Mouse (Mus musculus): ENCODE measurements around the gene Eno2.

The Eno2 gene

DNA sequence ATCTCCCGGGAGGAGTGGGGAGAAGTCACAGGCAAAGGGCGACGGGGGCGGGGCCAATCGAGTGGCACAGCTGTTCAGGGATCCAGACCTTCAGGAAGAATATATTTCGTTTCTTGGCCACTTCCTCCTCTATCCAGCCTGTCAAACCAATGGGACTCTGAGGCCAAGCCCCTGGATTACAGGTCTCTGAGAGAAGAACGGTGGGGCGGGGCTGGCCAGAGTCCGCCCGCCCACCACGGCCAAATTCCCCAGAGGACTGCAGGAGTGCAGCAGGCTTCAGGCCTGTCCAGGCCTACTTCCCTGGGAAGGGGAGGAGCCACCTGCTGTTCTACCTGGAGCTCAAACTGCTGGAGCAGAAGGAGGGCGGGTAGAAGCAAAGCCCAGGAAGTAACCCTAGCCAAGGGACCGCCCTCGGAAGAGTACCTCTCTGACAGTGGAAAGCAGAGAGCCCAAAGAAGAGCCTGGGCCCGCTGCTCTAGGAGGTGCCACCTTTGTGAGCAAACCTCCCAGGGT, 30.9 kb downstream of the Eno2 start, which contains the start of gene Ptpn6:
Ptpn6 (minus strand) TSS at position 204 of the 513 bp plus-strand sequence.
- DNase-seq, result no peak

DNA sequence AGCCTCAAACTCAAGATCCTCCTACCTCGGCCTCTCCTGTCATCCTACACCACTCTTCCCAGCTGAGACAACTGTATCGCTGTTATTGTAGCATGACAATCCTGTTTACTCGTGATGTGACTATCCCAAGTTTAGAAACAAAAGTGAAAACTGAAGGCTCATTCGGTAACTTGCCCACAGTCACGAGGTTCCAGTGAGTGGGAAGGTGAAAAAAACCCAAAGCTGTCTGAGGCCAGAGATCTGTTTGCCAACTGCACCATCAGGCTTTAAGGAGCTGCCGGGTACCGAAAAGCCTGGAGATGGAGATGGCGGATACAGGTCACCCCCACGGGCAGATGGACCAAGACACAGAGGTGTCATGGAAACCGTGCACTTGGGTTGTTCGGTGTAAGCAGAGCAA, 32.4 kb downstream of the Eno2 start:
- no peak for DNase-seq

DNA sequence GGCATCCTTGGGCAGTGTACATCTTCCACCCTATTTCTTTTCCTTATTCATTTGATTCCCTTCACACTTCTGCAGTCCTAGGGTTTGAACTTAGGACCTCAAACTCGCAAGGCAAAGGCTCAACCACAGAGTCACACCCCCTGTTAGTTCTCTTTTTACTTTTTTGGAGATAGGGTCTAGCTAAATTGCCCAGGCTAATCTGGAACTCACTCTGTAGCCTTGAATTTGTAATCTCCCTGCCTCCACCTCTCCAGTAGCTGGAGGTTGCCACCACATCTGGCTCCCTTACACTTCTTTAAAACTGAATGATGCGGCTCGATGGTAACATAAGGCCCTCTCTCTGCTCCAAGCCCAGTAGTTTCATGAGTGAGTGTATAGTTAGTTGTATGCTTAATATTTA, 35.1 kb downstream of the Eno2 start:
- no peak for DNase-seq

DNA sequence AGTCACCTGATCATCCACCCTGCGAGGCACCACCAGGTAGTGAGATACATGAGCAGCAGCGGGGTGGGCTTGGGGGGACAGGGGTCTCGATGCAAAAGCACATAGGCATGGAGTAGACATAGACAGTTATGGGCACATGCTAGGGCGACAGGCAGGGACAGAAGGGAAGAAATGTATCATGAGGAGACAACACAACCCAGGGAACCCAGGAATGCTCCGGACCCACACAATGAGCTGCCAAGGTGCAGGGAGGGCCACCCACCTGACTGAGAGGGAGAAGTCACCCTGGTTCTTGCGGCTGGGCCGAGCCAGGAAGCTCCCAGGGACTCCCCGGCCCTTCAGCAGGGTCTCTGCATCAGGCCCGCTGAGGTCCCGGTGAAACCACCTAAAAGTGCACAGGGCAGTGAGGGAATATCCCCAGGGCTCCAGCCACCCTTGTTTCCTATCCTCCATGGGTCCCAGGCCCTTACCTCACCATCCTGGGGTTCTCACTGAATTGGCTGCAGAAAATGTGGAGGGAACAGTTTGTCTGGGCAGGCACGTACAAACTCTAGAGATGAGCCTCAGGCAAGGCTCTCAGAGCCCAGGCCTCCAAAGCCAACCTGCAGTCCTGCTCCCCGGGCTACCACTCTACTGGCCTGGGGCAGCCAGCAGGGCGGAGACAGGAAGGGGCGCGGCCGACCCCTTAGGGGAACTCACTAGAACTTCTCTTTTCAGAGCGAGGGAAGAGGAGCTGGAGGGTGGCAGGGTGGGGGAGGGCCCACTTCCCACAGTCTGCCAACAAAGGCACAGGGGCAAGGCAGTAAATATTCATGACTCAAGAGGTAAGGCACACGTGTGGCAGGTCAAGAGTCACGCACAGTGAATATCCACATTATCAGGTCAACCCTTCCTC, 36.8 kb downstream of the Eno2 start:
- no peak for DNase-seq

DNA sequence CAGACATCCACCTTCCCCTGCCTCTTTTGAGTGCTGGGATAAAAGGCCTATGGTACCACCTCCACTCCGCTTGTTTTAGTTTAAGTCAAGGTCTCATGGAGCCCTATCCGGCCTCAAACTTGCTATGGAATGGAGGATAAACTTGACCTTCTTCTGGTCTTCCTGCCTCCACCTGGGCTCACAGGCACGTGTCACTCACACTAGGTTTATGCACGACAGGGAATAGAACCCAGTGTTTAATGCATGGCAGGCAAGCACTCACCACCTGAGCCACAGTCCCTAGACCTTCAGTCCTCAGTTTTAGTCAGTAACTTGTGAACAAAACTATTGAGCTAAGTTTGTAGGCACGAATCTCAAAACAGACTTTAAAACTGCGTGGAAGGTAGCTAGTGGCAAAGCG, 38.4 kb downstream of the Eno2 start:
- no peak for DNase-seq

DNA sequence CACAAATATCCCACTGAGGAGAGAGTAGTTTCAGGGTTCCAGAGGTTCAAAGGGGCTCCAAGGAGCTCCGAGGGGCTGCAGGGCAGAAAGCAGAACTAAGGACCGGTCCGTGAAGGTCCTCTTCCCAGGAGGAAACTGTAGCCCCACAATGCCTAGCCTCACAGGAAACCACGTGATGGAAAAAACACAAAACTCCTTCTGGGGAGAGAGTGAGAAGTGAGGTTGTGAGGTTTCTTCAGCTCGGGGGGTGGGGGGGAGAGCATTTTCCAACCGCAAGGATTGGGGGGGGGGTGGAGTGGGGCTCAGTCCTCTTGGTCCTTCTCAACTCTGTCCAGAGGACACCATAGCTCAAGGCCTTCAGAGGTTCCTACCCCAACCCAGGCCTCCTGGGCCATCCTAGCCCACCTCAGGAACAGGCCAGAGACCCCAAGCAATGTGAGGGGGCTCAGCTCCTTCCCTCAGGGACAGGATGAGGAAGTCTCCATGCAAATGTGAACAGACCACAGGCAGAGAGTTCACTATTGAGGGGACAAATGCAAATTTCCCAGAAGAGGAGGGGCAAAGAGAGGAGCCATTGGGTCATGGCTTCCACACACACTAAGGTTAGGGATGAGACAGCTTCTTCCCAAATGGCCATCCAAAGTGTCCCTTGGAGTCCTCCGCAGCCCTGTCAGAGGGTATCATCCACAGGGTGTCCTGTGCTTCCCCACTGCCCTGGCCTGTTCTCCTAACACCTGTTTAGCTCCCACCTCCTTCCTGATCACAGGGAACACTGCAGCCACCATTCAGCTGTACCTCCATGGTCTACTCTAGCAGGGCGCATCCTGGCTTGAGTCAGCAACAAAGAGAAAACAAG, 39.4 kb downstream of the Eno2 start:
- no peak for DNase-seq

DNA sequence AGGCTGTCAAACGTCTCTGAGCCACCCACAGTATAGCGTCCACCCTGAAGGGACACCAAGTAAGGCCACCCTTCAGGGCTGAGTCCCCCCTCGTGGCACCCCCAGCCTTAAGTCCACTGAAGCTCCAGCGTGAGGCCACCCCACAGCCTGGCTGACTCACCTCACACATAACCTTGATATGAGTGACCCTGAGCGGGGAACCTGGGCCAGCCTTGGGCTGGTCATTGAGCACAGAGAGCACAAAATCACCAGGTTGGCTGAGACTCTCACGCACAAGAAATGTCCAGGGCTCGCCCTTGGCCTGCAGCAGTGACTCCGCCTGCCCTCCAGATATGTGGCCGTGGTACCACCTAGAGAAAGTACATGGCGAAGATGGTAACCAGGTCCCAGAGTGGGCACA, 40.9 kb downstream of the Eno2 start:
- no peak for DNase-seq

DNA sequence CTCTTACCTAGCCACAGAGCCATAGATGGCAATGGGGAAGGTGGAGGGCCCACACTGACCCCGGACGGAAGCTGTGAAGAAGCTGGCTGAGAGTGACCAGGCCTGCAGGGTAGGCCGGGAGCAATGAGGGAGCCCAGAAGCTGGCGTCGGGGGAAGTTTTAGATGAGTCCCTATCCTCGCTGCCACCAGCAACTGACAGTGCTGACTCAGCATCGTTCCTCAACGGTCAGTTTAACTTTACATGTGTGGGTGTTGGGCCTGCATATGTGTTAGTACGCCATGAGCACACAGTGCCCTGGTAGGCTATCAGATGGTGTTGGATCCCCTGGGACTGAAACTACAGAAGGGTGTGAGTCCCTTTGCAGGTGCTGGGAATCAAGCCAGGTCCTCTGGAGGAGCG, 45.0 kb downstream of the Eno2 start:
- no peak for DNase-seq

DNA sequence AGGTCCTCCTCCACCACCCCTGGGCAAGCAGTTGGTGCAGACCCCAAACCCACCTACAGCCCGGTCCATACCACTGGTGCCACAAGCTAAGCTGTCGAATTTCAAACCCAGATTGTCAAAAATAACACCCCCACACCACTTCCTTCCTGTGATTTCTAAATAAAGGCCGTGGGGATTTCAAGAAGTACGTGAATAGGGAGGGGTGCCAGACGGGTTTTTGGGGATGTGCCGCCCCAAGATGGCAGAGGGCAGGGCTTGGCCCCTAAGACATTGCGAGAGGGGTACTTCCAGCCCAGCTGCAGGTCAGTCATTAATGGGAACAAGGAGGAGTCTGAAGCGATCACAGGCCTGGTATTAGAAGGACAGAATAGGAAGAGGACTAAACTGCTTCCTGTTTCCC, 45.9 kb downstream of the Eno2 start:
- no peak for DNase-seq

DNA sequence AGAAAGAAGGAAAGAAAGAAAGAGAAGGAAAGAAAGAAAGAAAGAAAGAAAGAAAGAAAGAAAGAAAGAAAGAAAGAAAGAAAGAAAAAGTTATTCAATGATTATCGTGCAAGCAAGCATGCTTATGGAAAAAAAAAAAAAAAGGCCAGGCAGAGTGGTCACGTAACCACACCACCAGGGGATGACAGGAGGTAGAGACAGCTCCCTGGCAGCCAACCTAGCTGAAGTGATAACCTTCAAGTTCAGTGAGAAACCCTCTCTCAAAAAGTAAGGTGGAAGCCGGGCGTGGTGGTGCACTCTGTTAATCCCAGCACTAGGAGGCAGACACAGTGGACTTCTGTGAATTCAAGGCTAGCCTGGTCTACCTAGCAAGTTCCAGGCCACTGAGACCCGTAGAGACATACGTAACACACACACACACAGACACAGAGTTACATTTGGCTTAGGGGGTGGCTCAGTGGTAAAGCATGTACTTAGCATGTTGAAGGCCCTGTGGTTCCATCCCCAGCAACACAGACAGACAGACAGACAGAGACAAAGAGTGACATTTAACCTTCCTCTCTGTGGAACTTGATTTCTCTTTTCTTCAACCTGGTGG, 46.5 kb downstream of the Eno2 start:
- no peak for DNase-seq

DNA sequence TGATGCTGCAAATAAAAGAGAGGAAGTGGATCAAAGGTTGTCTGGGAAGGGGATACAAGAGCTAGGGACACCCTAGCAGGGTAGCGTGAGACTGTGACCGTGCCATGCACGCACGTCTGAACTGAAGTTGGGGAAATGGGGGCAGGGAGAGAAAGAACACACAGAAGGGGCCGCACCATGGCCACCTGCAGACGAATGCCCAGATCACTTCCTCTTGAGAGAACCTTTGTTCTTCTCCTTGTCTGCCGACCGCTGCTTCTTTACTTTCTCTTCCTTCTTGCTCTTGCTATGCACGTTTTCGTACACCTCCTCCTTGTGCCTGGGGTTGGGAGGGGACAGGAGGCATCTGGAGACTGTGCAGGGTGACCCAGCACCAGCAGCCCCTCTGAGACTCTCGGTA, 48.6 kb downstream of the Eno2 start:
- DNase-seq, result no peak

DNA sequence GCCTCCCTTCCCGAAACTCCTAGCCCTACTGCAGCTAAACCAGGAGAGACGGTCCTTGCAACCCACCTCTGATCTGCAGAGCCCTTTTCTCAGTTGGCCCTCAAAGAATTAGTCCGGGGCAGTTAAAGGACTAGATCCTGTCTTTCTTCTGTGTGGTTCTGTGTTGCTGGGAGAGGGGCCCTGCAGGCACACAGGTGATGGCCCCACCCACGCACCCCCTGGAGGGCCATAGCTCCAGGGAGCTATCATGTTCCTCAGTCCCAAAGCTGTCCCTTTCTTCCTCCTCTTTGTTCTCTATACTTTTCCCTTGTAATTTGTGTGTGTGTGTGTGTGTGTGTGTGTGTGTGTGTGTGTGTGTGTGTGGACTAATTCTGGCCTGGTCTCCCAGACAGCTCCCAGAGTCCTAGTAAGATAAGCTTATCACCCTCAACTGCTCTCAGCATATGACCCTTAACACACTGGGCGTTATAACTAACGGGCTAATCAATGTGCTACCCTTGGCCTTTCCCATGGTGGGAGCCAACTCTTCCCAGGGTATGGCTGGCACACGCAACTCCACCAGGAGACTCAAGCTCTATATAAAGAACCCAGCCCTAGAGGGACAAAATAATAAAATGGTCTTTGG, 50.0 kb downstream of the Eno2 start:
- DNase-seq, result no peak

DNA sequence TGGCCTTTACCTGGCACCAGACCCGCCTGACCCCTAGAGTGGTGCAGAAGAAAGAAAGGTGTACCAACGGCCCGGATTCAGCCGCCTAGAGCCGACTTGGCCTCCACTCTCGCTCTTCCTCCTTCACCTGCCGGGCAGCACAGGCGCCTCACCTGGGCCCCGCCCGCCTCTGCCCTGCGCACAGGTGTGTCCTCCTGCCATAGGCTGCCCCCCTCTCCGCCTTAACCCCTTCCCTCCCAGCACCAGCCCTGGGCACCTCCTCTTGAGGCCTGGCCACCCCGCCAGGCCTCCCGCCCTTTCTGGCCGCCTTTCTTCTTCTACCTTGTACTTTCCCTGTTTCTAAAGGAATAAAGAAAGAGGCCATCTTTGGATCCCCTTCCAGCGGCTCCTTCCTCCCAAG, 50.8 kb downstream of the Eno2 start:
- DNase-seq, result no peak

DNA sequence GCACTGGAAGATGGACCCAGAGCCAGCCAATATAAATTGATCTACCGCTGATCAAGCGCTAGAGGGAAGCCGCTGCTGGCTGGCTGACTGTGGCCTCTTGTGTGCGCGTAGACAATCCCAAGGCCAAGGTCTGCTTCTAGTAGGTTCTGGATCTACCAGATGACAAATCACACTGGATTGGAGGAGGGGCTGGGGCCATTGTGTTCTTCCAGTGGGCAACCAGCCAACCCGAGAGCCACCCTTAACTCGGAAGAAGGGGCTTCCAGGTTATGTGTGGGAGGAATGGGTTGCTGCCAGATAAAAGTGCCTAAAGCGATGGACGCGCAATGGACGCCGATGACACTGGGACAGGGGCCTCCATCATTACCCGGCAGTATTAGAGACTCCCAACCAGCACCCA, 51.5 kb downstream of the Eno2 start:
- no peak for DNase-seq

DNA sequence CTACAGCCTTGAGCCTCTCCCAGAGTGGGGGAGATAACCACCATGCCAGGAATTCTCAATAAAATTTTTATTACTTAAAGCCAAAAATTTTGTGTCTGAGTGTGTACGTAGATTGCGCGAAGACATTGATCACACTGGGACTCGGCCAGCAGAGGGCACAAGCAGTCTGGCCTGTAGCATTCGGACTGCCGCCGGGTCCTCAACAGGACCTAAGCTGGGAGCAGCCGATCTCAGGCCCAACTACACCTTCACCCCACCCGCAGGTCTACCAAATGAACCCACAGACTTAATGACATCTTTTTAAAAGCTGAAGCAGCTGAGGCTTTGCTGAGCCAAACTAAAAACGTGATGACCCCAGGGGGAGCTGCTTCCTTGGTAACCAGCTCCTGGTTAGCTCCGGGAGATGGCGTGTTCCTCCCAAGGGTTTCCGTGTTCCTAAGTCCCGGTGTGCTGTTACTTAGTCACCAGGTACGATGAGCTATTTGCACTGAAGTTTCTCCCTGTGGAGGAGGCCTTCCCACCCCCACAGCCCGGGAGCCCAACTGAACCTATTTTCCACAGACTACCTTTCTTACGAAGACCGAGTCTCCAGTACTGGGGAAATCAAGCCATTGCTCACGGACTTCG, 52.5 kb downstream of the Eno2 start:
- no peak for DNase-seq

DNA sequence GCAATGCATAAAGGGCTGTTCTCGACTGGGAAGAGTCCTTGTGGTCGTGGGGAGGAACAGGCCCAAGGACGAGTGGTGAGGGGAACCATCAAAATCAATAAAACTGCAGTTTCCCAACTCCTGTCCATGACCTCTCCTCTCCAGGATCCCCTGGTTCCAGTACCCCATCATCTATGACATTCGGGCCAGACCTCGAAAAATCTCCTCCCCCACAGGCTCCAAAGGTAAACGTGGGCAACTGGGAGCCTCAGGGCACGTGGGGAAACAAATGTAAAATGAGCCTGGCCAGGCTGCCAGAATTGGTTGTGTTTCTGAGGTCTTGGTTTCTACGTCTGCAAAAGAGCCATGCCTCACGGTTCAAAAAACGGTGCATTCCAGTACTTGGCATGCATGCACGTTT, 56.6 kb downstream of the Eno2 start:
- no peak for DNase-seq

DNA sequence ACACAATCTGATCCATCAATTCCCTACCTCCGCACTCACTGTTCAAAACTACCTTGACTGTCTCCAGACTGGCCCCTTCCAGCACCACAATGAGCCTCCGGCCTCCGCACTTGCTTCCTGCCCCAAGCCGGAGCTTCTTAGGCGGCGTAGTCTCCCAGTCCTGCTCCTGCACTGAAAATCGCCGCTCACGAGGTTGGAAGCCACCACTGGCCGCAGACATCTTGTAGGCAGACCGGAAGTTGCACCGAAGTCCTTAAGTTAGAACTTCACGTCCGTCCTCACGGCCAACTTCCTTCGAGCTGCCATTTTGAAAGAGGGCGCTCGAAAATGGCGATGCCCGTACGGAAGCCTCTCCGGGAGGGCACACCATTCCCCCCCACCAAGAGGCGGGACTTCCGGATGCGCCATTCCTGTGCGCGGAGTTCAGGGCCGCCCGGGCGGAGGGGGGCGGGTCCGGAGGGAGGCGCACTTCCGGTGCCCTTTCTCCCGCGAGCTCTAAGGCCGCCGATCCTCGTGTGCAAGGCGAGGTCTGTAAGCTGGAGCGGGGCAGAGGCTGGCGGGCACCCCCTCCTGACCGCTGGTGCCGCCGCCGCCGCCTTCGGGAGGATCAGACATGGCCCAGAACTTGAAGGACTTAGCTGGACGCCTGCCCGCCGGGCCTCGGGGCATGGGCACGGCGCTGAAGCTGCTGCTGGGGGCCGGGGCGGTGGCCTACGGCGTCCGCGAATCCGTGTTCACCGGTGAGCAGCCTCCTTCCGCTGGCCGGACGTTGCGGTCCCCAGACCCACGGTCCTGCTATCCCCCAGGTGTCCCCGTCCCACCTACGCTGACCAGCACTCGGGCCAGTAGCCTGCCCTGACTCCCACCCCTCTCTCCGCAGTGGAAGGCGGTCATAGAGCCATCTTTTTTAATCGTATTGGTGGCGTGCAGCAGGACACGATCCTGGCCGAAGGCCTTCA, 57.4 kb downstream of the Eno2 start, which contains the start of the genes Emg1 and Phb2:
Emg1 (minus strand) TSS at position 355 of the 959 bp plus-strand sequence.
Phb2 (plus strand) TSS at position 513 of the 959 bp plus-strand sequence.
- DNase-seq, result peak; percentile 94
